Mouse (Mus musculus): ENCODE measurements around the gene Ddi1.

GRCm38 (mm10) chr9:6302050-6302449, 32.4 kb upstream of the Ddi1 start:
- no peak for TF ChIP-seq POLR2A (IDR thresholded peaks at IDR 0.05; ENCODE audit: low read depth, low read length)
- no peak for TF ChIP-seq CTCF (IDR thresholded peaks at IDR 0.05; ENCODE audit: extremely low read depth, insufficient read depth, insufficient read length, insufficient replicate concordance)
